Mouse (Mus musculus): ENCODE measurements around the gene Hrh2.

Hrh2 gene

DNA sequence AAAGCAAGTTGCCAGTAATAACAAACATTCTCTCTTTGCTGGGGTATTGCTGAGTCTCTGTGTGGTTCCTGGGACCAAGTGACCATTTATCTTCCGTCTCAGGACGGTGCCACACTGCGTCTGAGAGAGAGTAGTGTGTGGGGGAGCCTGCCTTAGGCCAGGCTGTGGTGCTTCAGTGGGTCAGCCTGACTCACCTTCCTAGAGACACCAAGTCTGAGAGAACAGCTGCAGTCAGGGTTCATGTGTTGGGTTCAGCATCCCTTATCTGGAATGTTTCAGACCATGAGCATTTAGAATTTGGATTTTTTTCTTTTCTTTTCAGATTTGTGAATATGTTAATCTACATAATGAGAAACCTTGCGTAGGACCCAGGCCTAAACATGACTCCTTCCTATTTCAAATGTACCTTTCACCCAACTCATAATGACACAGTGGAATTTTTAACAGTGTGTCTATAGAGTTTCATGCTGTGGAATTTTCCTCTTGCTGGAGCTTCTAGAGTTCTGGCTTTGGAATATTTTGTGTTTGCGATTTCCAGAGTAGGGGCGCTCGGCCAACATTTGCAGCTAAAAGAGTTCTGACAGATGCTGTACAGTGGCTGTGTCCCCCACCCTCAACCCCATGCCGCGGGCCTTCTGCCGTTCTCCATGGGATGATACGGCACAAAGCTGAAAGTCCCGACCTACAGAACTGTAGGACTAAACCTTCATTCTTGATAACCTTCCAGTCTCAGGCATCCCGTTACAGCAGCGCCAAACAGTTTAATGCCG lies 71.0 kb downstream of the Hrh2 start:
- no peak for DNase-seq (ENCODE audit: extremely low spot score, low read depth, low spot score)

DNA sequence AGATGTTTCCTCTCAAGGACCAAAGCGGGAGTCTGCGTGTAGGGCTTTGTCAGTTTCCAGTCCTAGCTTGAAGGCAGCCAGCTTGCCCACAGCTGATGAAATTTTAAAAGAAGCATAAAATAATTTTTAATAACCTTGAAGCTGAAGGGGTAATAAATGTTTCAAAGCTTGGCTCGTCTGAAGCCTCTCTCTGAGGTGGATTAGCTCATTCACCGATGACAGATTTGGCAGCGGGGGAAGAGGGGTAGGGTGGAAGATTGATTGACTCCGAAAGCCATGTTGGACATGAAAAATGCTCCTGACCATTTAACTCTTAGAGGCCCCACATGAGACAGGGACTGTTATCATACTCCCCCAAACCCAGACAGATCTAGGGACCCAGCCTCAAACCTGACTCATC lies 71.7 kb downstream of the Hrh2 start:
- DNase-seq (ENCODE audit: extremely low spot score, low read depth, low spot score): no peak

DNA sequence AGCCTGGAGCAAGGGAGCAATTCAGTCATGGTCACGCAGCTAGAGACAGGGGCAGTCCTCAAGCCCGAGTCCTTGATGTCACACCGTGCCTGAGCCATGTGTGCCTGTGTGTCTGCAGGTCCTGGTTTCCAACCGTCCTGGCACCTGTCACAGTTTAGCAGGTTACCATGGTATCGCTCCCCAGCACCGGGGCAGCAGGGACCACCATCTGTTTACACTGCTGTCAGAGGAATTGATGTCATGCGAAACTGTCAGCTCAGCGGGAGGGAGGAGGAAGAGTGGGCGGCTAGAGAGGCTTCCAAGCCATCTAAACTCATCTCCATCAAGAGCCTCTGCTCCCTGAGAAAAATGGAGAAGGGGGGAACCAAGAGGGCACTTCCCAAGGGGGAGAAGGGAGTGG lies 74.5 kb downstream of the Hrh2 start:
- no peak for DNase-seq (ENCODE audit: extremely low spot score, low read depth, low spot score)

DNA sequence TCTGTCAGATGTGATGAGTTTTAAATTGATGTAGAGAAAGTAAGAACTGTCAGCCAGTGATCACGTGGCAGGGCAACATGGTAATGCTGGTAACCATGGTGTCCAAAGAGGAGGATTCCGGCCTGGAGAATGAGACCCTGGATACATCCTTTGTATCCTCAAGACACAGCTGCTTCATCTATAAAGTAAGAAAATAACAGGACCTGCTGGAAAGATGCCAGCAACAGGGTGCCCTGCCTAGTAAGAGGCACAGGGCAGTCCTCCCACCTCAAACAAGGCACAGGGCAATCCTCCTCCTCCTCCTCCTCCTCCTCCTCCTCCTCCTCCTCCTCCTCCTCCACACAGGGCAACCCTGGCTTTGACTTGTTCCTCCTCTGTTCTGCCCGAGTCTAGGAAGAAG lies 77.2 kb downstream of the Hrh2 start:
- DNase-seq (ENCODE audit: extremely low spot score, low read depth, low spot score): no peak

DNA sequence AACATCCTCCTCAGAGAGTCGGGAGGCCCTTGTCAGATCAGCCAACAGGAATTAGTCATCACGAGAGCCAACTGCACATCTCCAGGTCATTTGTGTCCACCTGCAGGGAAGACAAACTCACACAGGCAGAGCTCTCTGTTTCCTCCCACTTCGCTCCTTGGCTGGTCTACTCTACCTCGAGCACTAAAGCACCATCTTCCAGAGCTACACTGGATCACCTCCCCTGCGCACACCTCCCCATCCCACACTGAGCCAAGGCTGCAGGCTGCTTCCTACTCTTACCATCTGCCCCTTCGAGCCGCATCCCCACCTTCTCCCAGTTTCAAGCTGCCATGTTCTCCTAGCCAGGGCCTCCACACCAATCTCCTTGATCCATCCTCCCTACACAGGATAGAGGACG lies 77.7 kb downstream of the Hrh2 start:
- no peak for DNase-seq (ENCODE audit: extremely low spot score, low read depth, low spot score)

DNA sequence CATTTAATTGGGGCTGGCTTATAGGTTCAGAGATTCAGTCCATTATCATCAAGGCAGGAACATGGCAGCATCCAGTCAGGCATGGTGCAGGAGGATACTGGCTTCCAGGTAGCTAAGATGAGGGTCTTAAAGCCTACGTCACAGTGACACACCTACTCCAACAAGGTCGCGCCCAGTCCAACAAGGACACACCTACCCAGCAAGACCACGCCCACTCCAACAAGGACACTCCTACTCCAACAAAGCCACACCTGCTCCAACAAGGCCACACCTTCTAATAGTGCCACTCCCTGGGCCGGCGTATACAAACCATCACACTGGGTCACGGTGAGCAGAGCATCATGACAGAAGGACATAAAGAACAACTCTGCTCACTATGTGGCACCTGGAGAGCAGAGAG lies 80.1 kb downstream of the Hrh2 start:
- DNase-seq (ENCODE audit: extremely low spot score, low read depth, low spot score): no peak

DNA sequence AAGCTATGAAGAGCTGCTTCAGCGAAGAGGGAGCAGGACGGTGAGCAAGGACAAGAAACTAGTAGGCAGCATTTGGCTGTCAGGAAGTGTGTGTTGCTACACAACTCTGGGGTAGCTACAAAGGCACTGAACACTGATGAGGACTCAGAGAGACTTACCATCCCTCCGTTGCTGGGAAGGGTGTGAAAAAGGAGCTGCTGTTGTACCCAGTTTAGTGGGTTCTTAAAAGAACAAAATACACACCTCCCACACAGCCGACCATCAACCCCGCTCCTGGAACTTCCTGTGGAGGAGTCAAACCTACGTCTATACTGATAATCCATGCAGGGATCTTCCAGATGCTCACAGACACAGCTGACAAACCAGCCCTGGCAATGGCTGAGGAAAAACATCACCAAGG lies 85.5 kb downstream of the Hrh2 start:
- DNase-seq (ENCODE audit: extremely low spot score, low read depth, low spot score): no peak

DNA sequence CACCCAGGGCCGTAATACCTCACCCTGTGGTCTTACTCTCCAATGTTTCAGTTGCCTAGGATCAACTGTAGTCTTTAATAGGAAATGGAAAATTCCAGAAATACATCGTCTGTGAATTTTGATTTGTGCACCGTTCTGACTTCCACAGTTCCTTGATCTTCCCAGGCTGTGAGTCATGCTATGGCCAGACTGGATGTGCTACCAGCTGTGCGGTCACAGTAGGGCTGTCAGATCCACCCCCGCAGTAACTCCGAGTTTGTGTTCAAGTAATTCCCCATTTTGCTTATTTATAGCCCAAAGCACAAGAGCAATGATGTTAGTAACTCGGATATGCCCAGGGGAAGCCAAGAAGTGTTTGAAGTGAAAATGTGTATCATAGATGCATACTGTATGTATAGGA lies 88.4 kb downstream of the Hrh2 start:
- DNase-seq (ENCODE audit: extremely low spot score, low read depth, low spot score): no peak

DNA sequence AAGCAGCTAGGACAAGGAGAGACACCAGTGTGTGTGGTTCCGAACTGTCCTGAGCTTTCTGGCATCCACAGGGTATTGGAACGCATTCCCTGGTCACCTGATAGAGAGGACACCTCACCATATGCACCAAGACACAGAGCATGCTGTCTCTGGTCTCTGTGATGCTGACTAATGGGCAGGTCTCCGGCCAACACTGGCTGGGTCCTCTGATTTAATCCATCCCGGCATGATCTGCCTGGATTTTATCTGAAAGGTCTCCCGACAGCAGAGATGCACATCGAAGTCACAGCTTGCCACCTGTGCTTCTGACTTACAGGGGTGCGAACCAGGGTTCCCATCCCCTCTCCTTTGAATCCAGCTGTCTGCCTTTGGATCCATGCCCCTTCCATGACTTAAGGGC lies 89.2 kb downstream of the Hrh2 start:
- DNase-seq (ENCODE audit: extremely low spot score, low read depth, low spot score): no peak

DNA sequence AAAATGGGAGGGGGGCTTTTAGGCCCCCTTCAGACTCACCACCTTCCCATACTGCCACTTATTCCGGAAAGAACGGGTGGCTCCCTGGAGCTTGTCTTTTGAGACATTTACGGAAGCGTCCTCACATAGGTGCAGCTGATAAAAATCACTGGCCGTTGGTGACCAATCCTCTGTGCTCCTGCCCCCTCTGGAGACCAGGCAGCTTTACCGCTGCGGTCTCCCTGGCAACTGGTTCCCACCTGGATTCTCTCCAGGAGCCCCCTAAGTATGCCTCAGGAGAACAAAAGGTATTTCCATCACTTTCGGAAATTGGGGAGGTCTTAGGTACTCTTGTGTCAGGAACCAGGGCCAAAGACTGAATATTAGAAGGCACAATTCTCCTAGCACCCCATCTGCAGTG lies 89.7 kb downstream of the Hrh2 start:
- DNase-seq (ENCODE audit: extremely low spot score, low read depth, low spot score): no peak

DNA sequence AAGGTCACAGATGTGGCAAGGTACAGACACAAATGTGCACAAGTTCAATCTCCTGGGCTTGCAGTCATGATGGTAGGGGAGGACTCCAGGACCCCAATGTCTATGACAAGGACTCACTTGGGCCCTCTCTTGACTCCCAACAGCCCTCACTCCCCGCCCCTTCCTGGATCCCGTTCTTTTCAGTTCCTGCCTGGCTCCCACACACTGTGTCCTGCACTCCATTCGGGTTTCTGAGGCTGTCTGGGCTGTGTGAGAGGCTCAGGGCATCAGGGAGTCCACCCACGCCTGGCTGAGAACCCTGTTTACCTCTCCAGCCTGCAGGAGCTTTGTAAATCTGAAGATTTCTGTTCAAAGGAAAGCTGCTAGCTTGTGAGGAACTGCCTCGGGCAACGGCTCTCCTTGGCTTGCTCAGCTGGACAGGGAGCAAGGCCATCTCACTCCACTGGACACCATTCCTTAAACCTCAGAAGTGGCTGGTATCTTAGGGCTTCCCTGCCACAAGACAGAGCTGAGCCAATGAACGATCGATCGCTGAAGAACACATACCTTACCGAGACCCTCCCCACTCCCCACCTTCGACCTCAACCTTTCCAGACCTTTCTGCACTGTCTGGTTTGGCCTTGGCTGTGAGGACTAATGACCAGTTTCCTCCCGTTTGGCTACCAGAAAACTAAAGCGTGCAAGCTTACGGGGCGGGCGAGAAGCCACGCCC lies 90.4 kb downstream of the Hrh2 start:
- DNase-seq (ENCODE audit: extremely low spot score, low read depth, low spot score): no peak

DNA sequence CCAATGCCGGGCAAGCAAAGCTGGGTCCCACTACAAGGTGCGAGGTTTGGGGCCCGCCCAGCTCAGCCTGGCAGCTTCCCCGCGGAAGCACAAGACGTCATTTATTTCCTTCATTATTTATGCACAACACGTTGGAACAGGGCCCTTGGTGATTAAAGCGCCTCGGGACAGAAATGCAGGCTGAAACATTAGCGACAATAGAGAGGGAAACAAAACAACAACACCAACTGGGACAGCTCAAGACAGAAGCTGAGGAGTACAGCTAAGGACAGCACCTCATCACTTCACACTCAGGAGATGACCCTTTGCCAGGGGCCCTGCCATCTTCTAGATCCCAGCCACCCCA lies 90.9 kb downstream of the Hrh2 start:
- DNase-seq (ENCODE audit: extremely low spot score, low read depth, low spot score): no peak
